Mouse (Mus musculus): Measurements from ENCODE around the gene Guca1a. TPM values are rescaled to one million over a fixed set of nuclear protein-coding genes. Genes with fewer than 3 reads are reported as not detected.
A peak's percentile ranks its signal among the peaks of the same experiment; 100 is the strongest.
"Not testable (repeated sequence)": the region's sequence is repeated elsewhere in the genome, so short reads cannot be mapped to it uniquely, and the experiment has no call there.

Gene Guca1a
- polyA plus RNA-seq, 1 experiment from 2014 or later: 0.95 TPM

DNA sequence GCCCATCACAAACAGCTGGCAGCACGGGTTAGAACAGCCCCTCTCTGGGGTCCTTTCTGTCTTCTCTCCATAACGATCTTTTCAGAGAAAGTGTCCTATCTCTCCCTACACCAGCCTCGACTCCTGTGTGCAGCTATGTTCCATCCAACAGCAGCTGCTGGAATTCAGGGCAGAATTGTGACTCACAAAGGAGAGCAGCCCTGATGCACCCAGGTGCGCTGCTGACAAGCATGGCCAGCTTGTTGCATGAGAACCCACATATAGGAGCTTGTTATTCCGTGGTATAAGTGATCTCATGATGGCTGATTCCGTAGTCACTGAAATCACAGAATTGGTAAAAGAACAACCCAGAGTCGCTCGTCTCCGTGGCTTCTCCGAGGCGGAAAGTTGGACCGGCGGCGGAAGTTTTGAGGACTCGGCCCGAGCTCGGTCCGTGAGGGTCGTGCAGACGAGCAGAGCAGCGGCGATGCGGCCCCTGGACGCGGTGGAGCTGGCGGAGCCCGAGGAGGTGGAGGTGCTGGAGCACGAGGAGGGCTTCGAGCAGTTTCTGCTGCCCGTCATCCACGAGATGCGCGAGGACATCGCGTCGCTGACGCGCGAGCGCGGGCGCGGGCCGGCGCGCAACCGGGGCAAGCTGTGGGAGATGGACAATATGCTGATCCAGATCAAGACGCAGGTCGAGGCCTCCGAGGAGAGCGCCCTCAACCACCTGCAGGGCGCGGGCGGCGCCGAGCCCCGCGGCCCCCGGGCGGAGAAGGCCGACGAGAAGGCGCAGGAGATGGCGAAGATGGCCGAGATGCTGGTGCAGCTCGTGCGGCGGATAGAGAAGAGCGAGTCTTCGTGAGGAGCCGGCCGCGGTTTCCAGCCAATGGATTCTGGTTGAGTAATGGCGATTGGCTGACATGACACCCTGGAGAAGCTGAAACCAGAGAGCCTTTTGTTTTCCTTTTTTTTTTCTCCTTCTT is 9.8 kb upstream of the Guca1a start:
- Histone ChIP-seq H3K27me3 (peaks cover 76% of the 10 kb centered on the region), H3K4me2 (peak overlapping the region; percentile 37), H3K4me3 (replicated peaks) (peak overlapping the region; percentile 10; the same call in 1 of the 2 replicates)
- WGBS (ENCODE audit: insufficient replicate concordance): 3% methylated on average over 74 of the region's 74 CpGs
- H3K27ac ChIP-seq; DNase-seq; H3K36me3 ChIP-seq; H3K4me1 ChIP-seq (replicated peaks); H3K9ac ChIP-seq; ATAC-seq (ENCODE audit: low read depth); H3K9me3 ChIP-seq (replicated peaks): not testable (repeated sequence)

DNA sequence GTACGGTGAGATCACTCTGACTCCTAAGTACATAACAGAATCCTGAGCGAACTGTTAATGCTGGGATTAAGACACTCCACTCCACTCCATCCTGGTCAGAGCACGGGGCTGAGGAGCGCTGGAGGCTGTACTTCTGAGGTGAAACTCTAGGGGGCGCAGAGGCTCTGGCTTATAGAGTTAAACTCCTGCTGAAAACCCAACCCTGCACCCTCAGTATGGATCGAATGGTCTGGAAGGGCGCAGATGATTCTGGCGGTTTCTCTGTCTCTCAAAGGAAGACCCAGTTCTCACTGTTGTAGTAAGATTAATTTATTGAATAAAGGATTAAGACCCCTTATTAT is 8.1 kb upstream of the Guca1a start:
- H3K36me3 ChIP-seq: no peaks in the 10 kb centered on the region
- ATAC-seq (ENCODE audit: low read depth) (0 out of 2 replicates have a peak, but pooled peaks have one; percentile 34), DNase-seq (no peak)
- peaks cover 68% of the 10 kb centered on the region for H3K27me3 ChIP-seq
- H3K9ac ChIP-seq: no peak overlapping the region
- WGBS (ENCODE audit: insufficient replicate concordance): 14% methylated on average over 8 of the region's 8 CpGs
- H3K9me3 ChIP-seq (replicated peaks): no peaks in the 10 kb centered on the region
- H3K4me1 ChIP-seq (replicated peaks): no peaks in the 10 kb centered on the region
- H3K27ac ChIP-seq: no peak overlapping the region
- no peak overlapping the region for H3K4me2 ChIP-seq
- no peak overlapping the region for H3K4me3 ChIP-seq (replicated peaks)

DNA sequence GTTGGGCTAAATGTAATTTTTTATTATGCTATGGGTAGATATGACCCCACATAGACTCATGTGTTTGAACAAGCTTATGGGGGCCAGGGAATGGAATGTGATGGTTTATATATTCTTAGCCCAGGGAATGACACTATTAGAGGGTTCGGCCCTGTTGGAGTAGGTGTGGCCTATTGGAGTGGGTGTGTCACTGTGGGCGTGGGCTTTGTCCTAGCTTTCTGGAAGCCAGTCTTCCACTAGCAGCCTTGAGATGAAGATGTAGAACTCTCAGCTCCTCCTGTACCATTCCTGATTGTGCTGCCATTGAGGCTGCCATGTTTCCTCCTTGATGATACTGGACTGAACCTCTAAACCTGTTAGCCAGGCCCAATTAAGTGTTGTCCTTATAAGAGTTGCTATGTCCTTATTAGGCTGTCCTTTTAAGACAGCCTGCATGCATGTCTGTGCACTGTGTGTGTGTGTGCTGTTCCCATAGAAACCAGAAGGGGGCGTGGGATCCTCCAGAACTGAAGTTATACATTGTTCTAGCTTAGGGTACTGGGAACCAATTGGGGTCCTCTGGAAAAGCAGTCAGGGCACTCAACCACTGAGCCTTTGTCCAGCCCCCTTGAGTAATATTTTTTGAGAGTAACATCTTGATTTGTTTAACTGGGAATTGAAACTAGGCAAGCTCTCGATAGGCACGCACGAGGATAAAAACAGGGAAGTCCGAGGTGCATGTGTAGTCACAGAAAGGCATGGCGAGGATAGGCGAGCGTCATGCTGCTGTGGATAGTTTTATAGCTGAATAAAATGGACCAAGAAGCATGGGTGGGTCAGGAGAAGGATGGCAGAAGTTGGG is 7.6 kb upstream of the Guca1a start:
- Histone ChIP-seq H3K27me3 (peaks cover 62% of the 10 kb centered on the region), H3K27ac (no peak overlapping the region), H3K4me2 (no peak overlapping the region), H3K4me1 (replicated peaks) (no peaks in the 10 kb centered on the region), H3K4me3 (replicated peaks) (no peak overlapping the region), H3K9ac (no peak overlapping the region), H3K36me3 (no peaks in the 10 kb centered on the region), H3K9me3 (replicated peaks) (no peaks in the 10 kb centered on the region)
- DNase-seq: no peak
- WGBS (ENCODE audit: insufficient replicate concordance): 46% methylated on average over 10 of the region's 10 CpGs
- ATAC-seq (ENCODE audit: low read depth): no peak

DNA sequence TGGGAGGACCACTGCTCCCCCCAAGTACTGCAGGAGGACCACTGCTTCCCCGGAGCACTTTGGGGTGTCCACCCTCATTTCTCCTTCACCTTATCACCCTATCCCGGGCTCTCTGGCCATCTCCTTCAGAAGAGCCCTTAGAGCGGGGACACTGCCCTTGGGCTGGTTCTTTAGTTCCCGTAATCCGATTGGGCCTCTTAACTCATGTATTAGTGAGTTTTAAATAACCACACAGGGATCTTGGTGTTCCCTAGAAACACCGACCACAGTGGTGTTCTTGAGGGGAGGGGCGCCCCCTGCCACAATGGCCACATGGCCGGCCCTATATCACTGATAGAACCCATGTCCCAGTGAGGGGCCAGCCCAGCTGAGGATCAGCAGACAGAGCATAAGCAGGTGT is 1.3 kb downstream of the Guca1a start:
- Histone ChIP-seq H3K4me3 (replicated peaks) (no peak overlapping the region), H3K27ac (no peak overlapping the region), H3K36me3 (no peaks in the 10 kb centered on the region), H3K27me3 (peaks cover 21% of the 10 kb centered on the region), H3K9me3 (replicated peaks) (no peaks in the 10 kb centered on the region), H3K4me1 (replicated peaks) (peaks cover 18% of the 10 kb centered on the region), H3K4me2 (no peak overlapping the region), H3K9ac (no peak overlapping the region)
- DNase-seq (no peak), ATAC-seq (ENCODE audit: low read depth) (no peak)
- 63% methylated on average over 8 of the region's 8 CpGs for WGBS (ENCODE audit: insufficient replicate concordance)

DNA sequence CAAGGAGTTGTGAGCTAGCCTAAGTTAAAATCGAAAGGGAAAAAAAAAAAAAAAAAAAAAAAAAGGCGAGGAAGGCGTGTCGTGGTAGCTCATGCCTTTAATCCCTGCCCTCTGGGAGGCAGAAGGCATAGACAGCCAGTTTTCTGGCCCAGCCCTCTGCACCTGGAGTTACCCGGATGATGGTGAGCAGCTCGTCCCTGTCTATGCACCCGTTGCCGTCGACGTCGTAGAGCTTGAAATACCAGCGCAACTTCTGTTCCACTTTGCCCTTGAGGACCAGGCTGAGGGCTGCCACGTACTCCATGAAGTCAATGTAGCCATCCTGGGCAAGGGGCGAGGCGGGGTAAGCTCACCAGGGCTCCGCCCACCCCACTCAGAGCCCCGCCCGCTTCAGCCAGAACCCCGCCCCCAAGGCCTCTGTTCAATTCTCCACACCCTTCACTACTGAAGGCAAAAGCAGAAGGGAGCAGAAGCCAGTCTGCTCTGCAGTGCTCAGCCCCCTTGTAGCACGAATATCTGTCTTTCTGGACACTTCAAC is 4.9 kb downstream of the Guca1a start:
- H3K9ac ChIP-seq: no peak overlapping the region

DNA sequence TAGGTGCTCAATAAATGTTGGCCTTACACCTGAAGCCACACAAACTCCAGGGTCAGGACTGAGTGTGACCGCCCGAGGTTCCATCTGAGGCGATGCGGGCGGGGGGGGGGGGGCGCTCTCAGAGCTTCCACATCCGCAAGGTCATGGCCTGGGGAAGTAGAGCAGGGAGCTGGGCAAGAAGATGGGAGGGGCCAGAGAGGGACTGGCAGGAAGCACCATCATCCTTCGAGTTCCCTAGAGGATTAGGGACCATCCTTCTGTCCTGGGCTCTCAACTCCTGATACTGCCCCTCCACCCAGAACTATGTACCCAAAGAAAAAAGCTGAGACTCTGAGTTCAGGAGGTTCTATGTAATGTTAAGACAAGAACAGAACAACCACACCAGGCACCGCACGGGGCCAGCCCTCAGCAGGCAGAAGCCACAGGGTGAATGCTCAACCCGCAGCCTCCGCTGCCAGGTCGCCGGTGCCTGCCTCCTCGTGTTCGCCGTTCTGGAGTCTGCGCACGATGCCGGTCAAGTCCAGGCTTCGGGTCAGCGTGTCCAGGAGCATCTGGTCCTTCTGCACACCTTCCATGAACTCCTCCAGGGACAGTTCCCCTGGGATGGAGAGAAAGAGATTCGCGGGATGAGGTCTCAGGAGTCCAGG is 6.0 kb downstream of the Guca1a start:
- Histone ChIP-seq H3K9me3 (replicated peaks) (no peaks in the 10 kb centered on the region), H3K9ac (0 out of 2 replicates have a peak overlapping the region, but pooled peaks have one; percentile 8), H3K36me3 (no peaks in the 10 kb centered on the region), H3K4me1 (replicated peaks) (peaks cover 18% of the 10 kb centered on the region), H3K27me3 (peaks cover 20% of the 10 kb centered on the region), H3K4me2 (peak overlapping the region; percentile 66), H3K27ac (no peak overlapping the region), H3K4me3 (replicated peaks) (peak overlapping the region; percentile 47)
- DNase-seq (no peak), ATAC-seq (ENCODE audit: low read depth) (no peak)
- 14% methylated on average over 24 of the region's 24 CpGs for WGBS (ENCODE audit: insufficient replicate concordance)

More for the DNA sequence above, 4.9 kb downstream of the Guca1a start:
- Histone ChIP-seq H3K36me3 (no peaks in the 10 kb centered on the region), H3K27ac (no peak overlapping the region), H3K4me2 (peak overlapping the region; percentile 66), H3K9me3 (replicated peaks) (no peaks in the 10 kb centered on the region), H3K27me3 (peaks cover 20% of the 10 kb centered on the region), H3K4me1 (replicated peaks) (peaks cover 18% of the 10 kb centered on the region), H3K4me3 (replicated peaks) (peak overlapping the region; percentile 47)
- DNase-seq (peak; percentile 29), ATAC-seq (ENCODE audit: low read depth) (peak; percentile 82)
- 1% methylated on average over 19 of the region's 20 CpGs for WGBS (ENCODE audit: insufficient replicate concordance)

DNA sequence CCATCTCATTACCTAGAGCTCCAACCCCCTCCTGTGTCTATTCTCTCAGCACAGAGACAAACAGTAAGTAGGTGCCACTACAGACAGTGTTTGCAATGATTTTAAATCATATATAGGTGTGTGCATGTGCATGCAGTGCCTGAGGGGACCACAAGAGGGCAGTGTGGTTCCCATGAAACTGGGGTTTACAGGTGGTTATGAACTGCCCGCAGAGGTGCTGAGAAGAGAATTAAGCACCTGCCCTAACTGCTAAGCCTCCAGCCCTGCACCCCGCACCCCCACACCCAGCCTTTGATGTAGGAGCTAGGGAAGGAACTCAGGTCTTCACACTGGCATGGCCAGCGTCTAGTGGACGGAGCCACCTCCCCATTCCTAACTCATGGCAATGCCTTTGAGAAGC is 13.7 kb downstream of the Guca1a start:
- H3K4me2 ChIP-seq: no peak overlapping the region
- H3K36me3 ChIP-seq: 0 out of 2 replicates have a peak, but pooled peaks cover 5% of the 10 kb centered on the region
- ATAC-seq (ENCODE audit: low read depth): no peak
- DNase-seq: peak; percentile 27
- WGBS (ENCODE audit: insufficient replicate concordance): 57% methylated on average over 4 of the region's 4 CpGs
- no peaks in the 10 kb centered on the region for H3K9me3 ChIP-seq (replicated peaks)
- no peak overlapping the region for H3K9ac ChIP-seq
- H3K27me3 ChIP-seq: 0 out of 2 replicates have a peak, but pooled peaks cover 3% of the 10 kb centered on the region
- no peak overlapping the region for H3K4me3 ChIP-seq (replicated peaks)
- H3K4me1 ChIP-seq (replicated peaks): no peaks in the 10 kb centered on the region
- no peak overlapping the region for H3K27ac ChIP-seq

DNA sequence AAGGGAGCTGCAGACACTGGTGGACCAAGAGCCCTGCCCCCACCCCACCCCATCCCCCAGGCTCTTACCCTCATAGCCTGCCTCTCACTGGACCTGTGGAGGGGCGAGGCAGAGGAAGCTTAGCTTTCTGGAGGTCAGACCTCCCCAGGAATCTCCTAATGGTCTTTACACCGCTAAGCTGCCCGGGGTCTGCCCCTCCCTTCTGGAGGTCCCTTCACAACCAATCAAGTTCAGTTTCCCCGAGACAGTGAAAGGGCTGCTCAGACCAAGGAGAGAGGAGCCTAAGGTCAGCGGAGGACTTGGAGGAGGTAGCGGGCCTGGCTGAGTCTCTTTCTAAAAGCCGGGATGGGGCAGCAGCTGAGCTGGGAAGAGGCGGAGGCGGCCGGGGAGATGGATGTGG is 15.2 kb downstream of the Guca1a start, which contains the start of gene Guca1b:
Guca1b (plus strand) TSS at position 249 of the 400 bp plus-strand sequence.
- Histone ChIP-seq H3K9ac (no peak within 1 kb of the TSS), H3K27ac (no peak within 1 kb of the TSS), H3K36me3 (peaks cover 5% of the 10 kb centered on the region; the same call in 1 of the 2 replicates), H3K27me3 (0 out of 2 replicates have a peak, but pooled peaks cover 3% of the 10 kb centered on the region), H3K9me3 (replicated peaks) (no peaks in the 10 kb centered on the region), H3K4me2 (no peak within 1 kb of the TSS), H3K4me1 (replicated peaks) (no peaks in the 10 kb centered on the region), H3K4me3 (replicated peaks) (no peak within 1 kb of the TSS)
- ATAC-seq (ENCODE audit: low read depth) (no peak), DNase-seq (no peak)
- WGBS (ENCODE audit: insufficient replicate concordance): 48% methylated on average over 10 of the region's 10 CpGs

DNA sequence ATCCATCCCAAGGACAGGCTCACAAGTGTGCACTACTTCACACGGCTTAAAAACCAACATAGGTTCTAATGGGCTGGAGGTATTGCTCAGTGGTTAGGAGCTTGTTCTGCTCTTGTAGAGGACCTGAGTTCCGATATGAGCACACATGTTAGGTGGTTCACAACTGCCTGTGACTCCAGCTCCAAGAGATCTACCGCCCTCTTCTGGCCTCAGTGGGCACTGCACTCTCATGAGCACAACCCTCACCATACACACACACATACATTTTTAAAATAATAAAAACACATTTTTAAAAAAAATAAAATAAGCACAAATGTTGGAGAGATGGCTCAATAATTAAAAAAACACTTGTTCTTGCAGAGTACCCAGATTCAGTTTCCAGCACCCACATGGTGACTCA is 16.3 kb downstream of the Guca1a start:
- Histone ChIP-seq H3K27me3 (0 out of 2 replicates have a peak, but pooled peaks cover 3% of the 10 kb centered on the region), H3K4me1 (replicated peaks) (no peaks in the 10 kb centered on the region), H3K4me2 (no peak overlapping the region), H3K36me3 (peaks cover 16% of the 10 kb centered on the region), H3K27ac (no peak overlapping the region), H3K4me3 (replicated peaks) (no peak overlapping the region), H3K9me3 (replicated peaks) (no peaks in the 10 kb centered on the region), H3K9ac (no peak overlapping the region)
- ATAC-seq (ENCODE audit: low read depth): no peak
- WGBS (ENCODE audit: insufficient replicate concordance): 72% methylated on average over 3 of the region's 3 CpGs
- no peak for DNase-seq

DNA sequence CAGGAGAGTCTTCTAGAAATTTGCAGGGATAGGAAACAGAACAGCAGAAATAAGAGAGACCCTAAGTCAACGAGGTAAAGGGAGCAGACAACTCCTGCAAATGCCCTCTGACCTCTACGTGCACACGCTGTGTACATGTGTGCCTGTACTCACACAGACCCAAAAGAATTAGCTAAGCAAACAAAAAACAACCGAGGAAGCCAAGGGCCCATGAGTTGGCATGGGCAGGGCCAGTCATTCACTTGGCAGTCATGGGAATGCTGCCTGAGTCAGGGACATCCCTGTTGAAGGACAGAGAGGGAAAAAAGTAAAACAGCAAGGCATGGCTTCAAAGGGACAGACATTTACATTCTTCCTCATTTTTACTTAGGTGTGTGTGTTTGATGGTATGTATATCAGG is 17.1 kb downstream of the Guca1a start:
- DNase-seq (no peak), ATAC-seq (ENCODE audit: low read depth) (no peak)
- Histone ChIP-seq H3K9ac (no peak overlapping the region), H3K27ac (no peak overlapping the region), H3K9me3 (replicated peaks) (no peaks in the 10 kb centered on the region), H3K4me3 (replicated peaks) (no peak overlapping the region), H3K4me1 (replicated peaks) (no peaks in the 10 kb centered on the region), H3K4me2 (no peak overlapping the region), H3K27me3 (0 out of 2 replicates have a peak, but pooled peaks cover 3% of the 10 kb centered on the region), H3K36me3 (peaks cover 23% of the 10 kb centered on the region)
- WGBS (ENCODE audit: insufficient replicate concordance): 66% methylated on average over 4 of the region's 4 CpGs

All from liver, embryonic 13.5 days (tissue).